Mouse (Mus musculus) G1E (cell line): ENCODE measurements around the gene Fabp7. TPM values are rescaled to one million over a fixed set of nuclear protein-coding genes. Genes with fewer than 3 reads are reported as not detected.

Experiments used
- ATAC-seq: 2 replicates; pipeline ENCODE4 v1.8.0; 2016; ENCODE audit warnings: mild to moderate bottlenecking; ENCODE audit not compliant: insufficient number of reproducible peaks, poor library complexity, low FRiP score, severe bottlenecking; ENCODE audit errors: extremely low read depth
- DNase-seq: peaks from one replicate; pipeline ENCODE4 v3.0.0; 2012; ENCODE audit warnings: low spot score
- H3K27me3 ChIP-seq: 2 replicates; pipeline ENCODE4 v1.6.1; 2012; ENCODE audit warnings: mild to moderate bottlenecking, low read length, inconsistent platforms; ENCODE audit not compliant: insufficient read depth
- H3K36me3 ChIP-seq: replicated peaks from 2 replicates; pipeline ENCODE3; 2012; ENCODE audit warnings: mild to moderate bottlenecking, inconsistent platforms
- H3K4me1 ChIP-seq: 2 replicates; pipeline ENCODE4 v1.6.1; 2012; ENCODE audit warnings: low read depth, low read length, inconsistent platforms, mixed read lengths; ENCODE audit not compliant: insufficient read depth
- H3K4me3 ChIP-seq: 2 replicates; pipeline ENCODE4 v1.5.1; 2012; ENCODE audit warnings: low read depth, mild to moderate bottlenecking, inconsistent platforms, low read length, moderate library complexity, mixed read lengths
- H3K9me3 ChIP-seq: replicated peaks from 2 replicates; pipeline ENCODE4 v1.6.1; 2012; ENCODE audit warnings: inconsistent platforms
- CTCF ChIP-seq: IDR thresholded peaks from 2 replicates; pipeline ENCODE4 v1.5.1; 2012; ENCODE audit warnings: low read depth, low read length, inconsistent platforms, mixed read lengths
- GATA1 ChIP-seq: IDR thresholded peaks from 2 replicates; pipeline ENCODE4 v1.6.1; 2012; ENCODE audit warnings: borderline replicate concordance, low read length, inconsistent platforms, mixed read lengths
- GATA2 ChIP-seq: IDR thresholded peaks from 2 replicates; pipeline ENCODE4 v1.6.1; 2012; ENCODE audit warnings: low read depth, low read length, inconsistent platforms, borderline replicate concordance
- POLR2AphosphoS5 ChIP-seq: IDR thresholded peaks from 2 replicates; pipeline ENCODE4 v1.6.1; 2012; ENCODE audit warnings: low read depth, low read length, inconsistent platforms; ENCODE audit not compliant: insufficient replicate concordance
- TAL1 ChIP-seq: conservative IDR thresholded peaks from 2 replicates; pipeline ENCODE4 v1.6.1; 2012; ENCODE audit warnings: low read depth, low read length, inconsistent platforms, mixed read lengths
- polyA plus RNA-seq: library from polyadenylated mRNA; stranded (reverse); fragments of >175 nt; gene quantifications from 2 replicates; pipeline ENCODE4 v1.2.3, GENCODE M21; 2012
- total RNA-seq, 2 experiments: library from RNA; stranded (forward) in 1 of 2; stranded (reverse) in 1 of 2; fragments of 200-1000 nt in 1 of 2; fragments of >200 nt in 1 of 2; fragmentation: Nextera tagmentation in 1 of 2; gene quantifications; 2 replicates each; pipeline ENCODE4 v1.2.3; 2014 to 2017

Fabp7 gene
- total and polyA plus RNA-seq, 3 experiments: 0.33 to 0.98 TPM; not detected in 1

GRCm38 (mm10) chr10:57794491-57795461 lies 10.1 kb downstream of the Fabp7 start:
- H3K36me3 ChIP-seq: no peaks in the 10 kb centered on the region
- H3K4me1 ChIP-seq: peaks cover 7% of the 10 kb centered on the region; the same call in 1 of the 2 replicates
- no peak for ATAC-seq
- no peak for DNase-seq
- TF ChIP-seq TAL1 (no peak), GATA1 (no peak), CTCF (no peak), POLR2AphosphoS5 (no peak), GATA2 (no peak)
- no peaks in the 10 kb centered on the region for H3K9me3 ChIP-seq
- H3K4me3 ChIP-seq: no peak overlapping the region
- H3K27me3 ChIP-seq: no peaks in the 10 kb centered on the region

GRCm38 (mm10) chr10:57795542-57795941 lies 10.9 kb downstream of the Fabp7 start:
- no peaks in the 10 kb centered on the region for H3K27me3 ChIP-seq
- TF ChIP-seq GATA2 (no peak), POLR2AphosphoS5 (no peak)
- H3K4me1 ChIP-seq: peaks cover 7% of the 10 kb centered on the region; the same call in 1 of the 2 replicates
- H3K4me3 ChIP-seq: no peak overlapping the region
- DNase-seq (no peak), ATAC-seq (no peak)
- no peaks in the 10 kb centered on the region for H3K36me3 ChIP-seq
- H3K9me3 ChIP-seq: no peaks in the 10 kb centered on the region

GRCm38 (mm10) chr10:57796057-57796456 lies 11.4 kb downstream of the Fabp7 start:
- Histone ChIP-seq H3K4me1 (peaks cover 7% of the 10 kb centered on the region; the same call in 1 of the 2 replicates), H3K4me3 (no peak overlapping the region), H3K27me3 (no peaks in the 10 kb centered on the region), H3K9me3 (no peaks in the 10 kb centered on the region), H3K36me3 (no peaks in the 10 kb centered on the region)
- DNase-seq: no peak
- peak; percentile 40; the same call in 1 of the 2 replicates for ATAC-seq
- TF ChIP-seq POLR2AphosphoS5 (no peak), CTCF (no peak), TAL1 (no peak), GATA2 (no peak), GATA1 (no peak)

- TF ChIP-seq POLR2AphosphoS5: no peak
- no peak for TF ChIP-seq GATA2
- TF ChIP-seq GATA1: no peak
- TF ChIP-seq TAL1: no peak
- no peak for TF ChIP-seq CTCF
These were observed 14.8 kb downstream of the Fabp7 start for GRCm38 (mm10) chr10:57799486-57799885.

GRCm38 (mm10) chr10:57807754-57808153 lies 23.1 kb downstream of the Fabp7 start:
- Histone ChIP-seq H3K36me3 (no peaks in the 10 kb centered on the region), H3K9me3 (no peaks in the 10 kb centered on the region), H3K27me3 (no peaks in the 10 kb centered on the region), H3K4me3 (no peak overlapping the region), H3K4me1 (peaks cover 15% of the 10 kb centered on the region; the same call in 1 of the 2 replicates)
- DNase-seq (no peak), ATAC-seq (peak; percentile 90)
- TF ChIP-seq GATA2 (no peak), POLR2AphosphoS5 (no peak), TAL1 (peak; percentile 40; the same call in 1 of the 2 replicates), GATA1 (no peak), CTCF (no peak)

More at GRCm38 (mm10) chr10:57799486-57799885, 14.8 kb downstream of the Fabp7 start:
- ATAC-seq (no peak), DNase-seq (no peak)
- Histone ChIP-seq H3K4me3 (no peak overlapping the region), H3K9me3 (no peaks in the 10 kb centered on the region), H3K27me3 (no peaks in the 10 kb centered on the region), H3K4me1 (peaks cover 15% of the 10 kb centered on the region), H3K36me3 (no peaks in the 10 kb centered on the region)

GRCm38 (mm10) chr10:57812161-57812856 lies 27.6 kb downstream of the Fabp7 start:
- no peaks in the 10 kb centered on the region for H3K9me3 ChIP-seq
- DNase-seq: no peak
- no peak overlapping the region for H3K4me3 ChIP-seq
- H3K4me1 ChIP-seq: peaks cover 22% of the 10 kb centered on the region
- TF ChIP-seq GATA2: no peak
- no peak for TF ChIP-seq GATA1
- no peak for TF ChIP-seq CTCF
- TF ChIP-seq POLR2AphosphoS5: no peak
- no peak for TF ChIP-seq TAL1
- ATAC-seq: no peak
- no peaks in the 10 kb centered on the region for H3K27me3 ChIP-seq
- no peaks in the 10 kb centered on the region for H3K36me3 ChIP-seq
